Mouse (Mus musculus) layer of hippocampus, adult 9-11 months (tissue): ENCODE measurements at regions not wholly inside any gene's neighbourhood (a gene's known extent, or its start where the extent isn't known, plus 50 kb on each side); places are given as distances from the start of the nearest gene placed in this dataset.
"Not testable (repeated sequence)": the region's sequence is repeated elsewhere in the genome, so short reads cannot be mapped to it uniquely, and the experiment has no call there.

ENCODE experiments used
- DNase-seq: peaks from one replicate; pipeline ENCODE4 v3.0.0; 2022

DNA sequence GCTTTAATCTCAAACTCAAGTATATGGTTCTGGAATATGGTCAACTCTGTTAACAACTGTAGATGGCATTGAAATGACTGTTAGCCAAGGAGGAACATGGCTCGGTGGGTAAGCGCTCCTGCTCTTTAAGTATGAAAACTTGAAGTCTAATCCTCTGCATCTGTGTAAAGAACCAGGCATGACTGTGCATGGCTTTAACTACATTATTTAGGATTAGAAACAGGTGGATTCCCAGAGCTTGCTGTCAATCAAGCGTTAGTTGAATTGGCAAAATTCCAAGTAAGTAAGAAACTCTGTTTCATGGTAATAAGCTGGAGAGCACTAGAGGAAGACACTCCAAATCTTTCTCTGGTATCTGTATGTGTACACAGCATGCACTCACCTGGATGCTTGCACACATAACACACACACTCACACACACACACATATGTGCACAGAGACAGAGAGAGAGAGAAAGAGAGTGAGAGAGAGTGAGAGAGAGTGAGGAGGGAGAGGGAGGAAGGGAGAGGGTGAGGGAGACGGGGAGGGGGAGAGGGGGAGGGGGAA is 993.9 kb upstream of the Pom121l12 start:
- DNase-seq = no peak

DNA sequence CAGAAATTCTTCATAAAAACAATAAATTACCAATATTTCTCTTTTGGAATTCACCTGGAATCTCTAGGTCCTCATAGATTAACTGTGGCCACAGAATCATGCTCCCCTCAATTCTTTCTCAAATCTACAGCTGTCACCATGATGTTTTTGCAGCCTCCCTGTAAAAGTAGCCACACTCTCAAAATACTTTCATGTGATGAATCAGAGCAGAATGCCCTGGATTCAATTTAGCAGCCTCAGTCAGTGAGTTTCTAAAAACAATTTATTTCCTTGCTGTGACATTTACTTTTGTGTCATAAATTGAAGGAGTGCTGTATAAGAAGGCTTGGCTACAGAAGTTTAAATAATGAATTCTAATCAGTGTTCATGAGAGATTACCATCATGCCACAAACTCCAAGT is 1014.4 kb upstream of the Pom121l12 start:
- no peak for DNase-seq

DNA sequence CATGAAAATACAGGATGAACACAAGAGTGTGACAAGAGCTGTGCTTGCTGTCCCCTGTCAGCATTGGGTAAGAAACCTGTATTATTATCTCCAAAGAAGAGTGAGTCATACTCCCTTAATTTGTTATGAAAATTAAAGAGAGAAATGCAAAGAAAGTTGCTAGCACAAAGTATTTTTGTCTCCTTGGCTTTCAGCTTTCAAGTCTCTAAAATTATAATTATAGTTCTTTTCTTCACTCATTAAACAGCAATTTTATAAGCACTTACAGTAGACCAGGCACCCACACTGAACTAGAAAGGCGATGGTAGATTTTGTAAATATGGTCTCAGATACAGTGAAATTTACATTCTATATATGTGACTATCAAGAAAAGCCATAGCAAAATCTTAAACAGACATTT is 1043.8 kb upstream of the Pom121l12 start:
- no peak for DNase-seq

DNA sequence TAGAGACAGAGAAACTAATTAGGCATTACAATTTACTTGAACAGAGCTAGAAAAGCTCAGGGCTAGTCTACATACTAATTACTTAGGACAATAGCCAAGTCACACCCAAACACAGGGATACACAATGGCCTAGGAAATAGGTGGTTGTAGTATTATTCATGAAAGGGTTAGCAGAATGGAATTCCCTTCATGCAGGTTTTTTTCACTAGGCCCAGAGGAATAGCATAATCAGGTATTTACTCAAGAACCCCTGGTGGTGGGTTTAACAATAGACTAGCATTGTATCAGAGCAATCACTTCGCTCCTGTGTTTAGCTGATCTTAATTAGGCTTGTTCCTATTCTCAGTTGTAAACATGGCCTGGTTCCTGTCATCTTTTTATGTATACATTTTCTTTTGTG is 1054.9 kb upstream of the Cobl start:
- DNase-seq = not testable (repeated sequence)

DNA sequence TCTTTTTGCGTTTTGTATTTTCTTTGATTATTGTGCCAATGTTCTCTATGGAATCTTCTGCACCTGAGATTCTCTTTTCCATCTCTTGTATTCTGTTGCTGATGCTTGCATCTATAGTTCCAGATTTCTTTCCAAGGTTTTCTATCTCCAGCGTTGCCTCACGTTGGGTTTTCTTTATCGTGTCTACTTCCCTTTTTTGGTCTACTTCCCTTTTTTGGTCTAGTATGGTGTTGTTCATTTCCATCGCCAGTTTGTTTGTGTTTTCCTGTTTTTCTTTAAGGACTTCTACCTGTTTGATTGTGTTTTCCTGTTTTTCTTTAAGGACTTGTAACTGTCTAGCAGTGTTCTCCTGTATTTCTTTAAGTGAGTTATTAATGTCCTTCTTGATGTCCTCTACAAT is 1046.2 kb upstream of the Cobl start:
- not testable (repeated sequence) for DNase-seq

DNA sequence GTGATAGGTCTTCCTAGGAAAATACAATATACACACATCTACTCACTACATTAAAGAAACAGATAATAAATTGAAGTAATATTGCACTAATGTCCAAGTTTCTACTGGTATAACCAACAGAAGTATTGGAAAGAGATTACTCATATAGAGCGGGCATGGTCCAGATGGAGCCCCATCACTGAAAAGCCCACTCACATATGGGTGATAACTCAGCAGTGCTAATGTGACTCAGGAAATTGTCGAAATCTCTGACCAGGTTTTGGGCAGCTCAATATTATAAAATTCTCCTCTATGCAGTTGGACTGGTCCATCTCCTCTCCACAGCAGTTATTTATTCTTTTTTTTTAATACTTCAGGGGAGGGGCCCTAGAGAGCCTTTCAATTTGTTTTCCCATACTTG is 1021.2 kb upstream of the Cobl start:
- DNase-seq = peak; percentile 73

DNA sequence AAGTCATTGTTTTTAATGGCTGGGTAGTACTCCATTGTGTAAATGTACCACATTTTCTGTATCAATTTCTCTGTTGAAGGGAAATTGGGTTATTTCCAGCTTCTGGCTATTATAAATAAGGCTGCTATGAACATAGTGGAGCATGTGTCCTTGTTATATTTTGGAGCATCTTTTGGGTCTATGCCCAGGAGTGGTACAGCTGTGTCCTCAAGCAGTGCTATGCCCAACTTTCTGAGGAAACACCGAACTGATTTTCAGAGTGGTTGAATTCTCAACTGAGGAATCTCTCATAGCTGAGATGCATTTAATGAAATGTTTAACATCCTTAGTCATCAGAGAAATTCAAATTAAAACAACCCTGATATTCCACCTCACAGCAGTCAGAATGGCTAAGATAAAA is 986.8 kb upstream of the Cobl start:
- not testable (repeated sequence) for DNase-seq

DNA sequence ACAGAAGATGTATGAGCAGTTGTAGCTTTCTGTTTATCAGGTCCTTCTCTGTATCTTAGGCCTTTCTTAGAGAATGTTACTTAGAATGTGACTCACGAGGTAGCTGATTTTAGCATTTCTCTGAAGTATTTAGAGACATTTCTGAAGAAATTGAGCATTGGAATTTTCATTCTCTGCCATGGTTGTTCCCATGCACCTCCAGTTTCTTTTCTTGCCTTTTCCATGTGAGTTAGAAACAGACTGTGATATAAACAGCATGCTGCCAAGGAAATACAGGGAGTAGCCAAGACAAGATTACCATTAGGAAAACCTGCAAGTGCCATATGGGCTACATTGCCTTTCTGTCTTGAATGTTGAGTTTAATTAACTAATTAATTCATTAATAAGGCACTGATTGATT is 971.7 kb upstream of the Cobl start:
- no peak for DNase-seq

DNA sequence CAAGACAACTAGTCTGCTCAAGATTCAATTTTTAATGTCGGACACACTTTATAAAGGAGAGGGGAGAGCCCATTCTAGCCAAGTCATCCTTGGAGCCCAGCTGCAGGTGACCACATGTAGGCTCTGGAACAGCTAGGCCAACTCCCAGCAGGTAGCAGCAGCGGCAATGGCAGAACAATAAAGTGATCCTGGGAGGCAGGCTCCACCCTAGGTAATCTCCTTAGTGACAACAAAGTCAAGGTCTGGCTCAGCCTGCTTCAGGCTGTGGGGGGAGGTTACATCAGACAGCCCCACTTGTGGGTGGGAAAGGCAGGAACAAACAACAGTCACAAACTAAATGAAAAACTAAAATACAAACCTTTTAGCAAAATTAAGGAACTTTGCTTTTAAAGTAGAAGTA is 953.1 kb upstream of the Cobl start:
- DNase-seq = not testable (repeated sequence)
